Mouse (Mus musculus): Measurements from ENCODE around the gene Rreb1.

Rreb1 gene

DNA sequence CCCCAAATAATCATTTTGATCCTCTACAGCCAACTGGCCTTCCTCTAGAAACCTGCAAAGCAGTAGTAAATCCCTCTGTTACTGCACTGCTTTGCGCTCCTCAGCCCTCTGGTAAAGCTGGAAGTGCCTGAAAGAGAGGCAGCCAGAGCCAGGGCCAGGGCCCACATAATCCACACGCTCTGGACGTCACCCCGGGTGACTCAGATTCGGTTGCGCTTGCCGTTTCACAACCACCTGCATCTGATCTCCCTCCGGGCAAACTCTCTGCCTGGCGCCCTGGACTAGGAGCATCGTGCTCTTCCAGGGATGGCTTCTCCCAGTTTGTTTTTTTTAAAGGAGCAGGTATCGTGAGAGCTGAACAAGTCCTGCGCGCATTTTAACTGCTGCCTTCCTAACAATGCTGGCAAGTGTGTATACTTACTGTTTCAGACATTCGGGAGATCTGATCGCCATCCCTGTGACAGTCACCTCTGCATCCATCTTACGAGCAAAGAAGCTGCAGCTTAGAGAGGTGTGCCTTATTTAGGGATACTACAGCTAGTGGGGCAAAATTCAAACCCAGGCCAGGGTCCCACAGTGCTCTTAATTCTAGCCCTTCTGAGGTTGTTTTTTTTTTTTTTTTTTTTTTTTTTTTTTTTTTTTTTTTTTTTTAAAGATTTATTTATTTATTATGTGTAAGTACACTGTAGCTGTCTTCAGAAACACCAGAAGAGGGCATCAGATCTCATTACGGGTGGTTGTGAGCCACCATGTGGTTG lies 69.6 kb downstream of the Rreb1 start:
- no peak; the same call in 1 of the 2 replicates for ATAC-seq (ENCODE audit: insufficient number of reproducible peaks, low FRiP score, low TSS enrichment)

DNA sequence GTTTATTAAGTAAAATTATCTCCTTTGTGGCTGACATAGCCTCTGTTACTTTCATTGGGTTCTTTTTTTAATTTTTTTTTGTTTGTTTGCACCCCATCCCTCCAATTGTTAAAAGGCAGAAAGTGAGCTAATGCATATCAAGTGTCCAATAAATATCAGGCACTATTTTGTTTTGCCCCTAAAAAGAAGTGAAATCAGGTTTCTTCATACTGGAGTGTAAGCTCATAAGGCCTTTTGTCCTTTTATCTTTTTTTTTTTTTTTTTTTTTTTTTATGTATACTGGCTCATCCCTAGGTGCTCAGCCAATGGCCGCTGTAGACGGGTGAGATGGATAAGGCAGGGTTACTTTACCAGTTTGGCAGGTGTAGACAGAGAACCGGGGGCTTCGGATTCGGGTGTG lies 70.2 kb downstream of the Rreb1 start:
- ATAC-seq (ENCODE audit: insufficient number of reproducible peaks, low FRiP score, low TSS enrichment) = no peak

GRCm38 (mm10) chr13:37851617-37852016 lies 73.4 kb downstream of the Rreb1 start:
- no peak for ATAC-seq (ENCODE audit: insufficient number of reproducible peaks, low FRiP score, low TSS enrichment)

GRCm38 (mm10) chr13:37852850-37853249 lies 74.7 kb downstream of the Rreb1 start:
- no peak for ATAC-seq (ENCODE audit: insufficient number of reproducible peaks, low FRiP score, low TSS enrichment)

DNA sequence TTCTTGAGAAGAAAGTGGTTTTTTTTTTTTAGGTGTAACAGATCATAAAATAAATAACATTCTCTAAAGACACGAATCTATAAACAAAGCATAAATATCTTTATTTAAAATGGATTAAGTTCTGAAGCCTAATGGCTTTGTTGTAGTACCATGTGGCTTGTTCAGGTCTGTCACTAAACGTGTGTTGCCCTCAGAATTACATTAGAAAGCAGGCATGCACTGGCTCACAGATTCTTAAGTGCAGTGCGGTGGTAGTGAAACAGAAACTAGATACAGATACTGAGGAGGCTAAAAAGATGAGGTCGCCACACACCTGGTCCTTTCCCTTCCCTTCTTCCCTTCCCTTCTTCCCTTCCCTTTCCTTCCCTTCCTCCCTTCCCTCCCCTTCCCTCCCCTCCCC lies 75.2 kb downstream of the Rreb1 start:
- no peak for ATAC-seq (ENCODE audit: insufficient number of reproducible peaks, low FRiP score, low TSS enrichment)

DNA sequence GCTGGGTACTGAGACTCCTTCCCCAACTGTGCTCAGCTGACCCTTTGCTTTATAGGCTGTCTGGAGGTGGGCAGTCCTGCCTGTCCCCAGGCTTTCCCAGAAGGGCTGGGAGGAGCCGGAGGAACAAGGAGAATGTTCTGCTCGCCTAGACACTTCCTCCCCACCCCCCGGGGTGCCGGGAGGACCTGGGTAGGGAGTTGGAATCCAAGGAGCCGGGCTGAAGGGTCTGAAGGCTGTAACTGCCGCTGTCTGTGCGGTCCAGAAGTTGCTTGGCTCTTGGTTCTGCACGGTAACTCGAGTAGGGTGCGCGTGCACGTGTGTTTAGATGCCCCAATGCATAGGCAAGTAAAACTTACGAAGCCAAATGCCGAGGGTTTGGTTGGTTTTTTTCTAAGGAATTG lies 75.8 kb downstream of the Rreb1 start:
- ATAC-seq (ENCODE audit: insufficient number of reproducible peaks, low FRiP score, low TSS enrichment) = no peak

DNA sequence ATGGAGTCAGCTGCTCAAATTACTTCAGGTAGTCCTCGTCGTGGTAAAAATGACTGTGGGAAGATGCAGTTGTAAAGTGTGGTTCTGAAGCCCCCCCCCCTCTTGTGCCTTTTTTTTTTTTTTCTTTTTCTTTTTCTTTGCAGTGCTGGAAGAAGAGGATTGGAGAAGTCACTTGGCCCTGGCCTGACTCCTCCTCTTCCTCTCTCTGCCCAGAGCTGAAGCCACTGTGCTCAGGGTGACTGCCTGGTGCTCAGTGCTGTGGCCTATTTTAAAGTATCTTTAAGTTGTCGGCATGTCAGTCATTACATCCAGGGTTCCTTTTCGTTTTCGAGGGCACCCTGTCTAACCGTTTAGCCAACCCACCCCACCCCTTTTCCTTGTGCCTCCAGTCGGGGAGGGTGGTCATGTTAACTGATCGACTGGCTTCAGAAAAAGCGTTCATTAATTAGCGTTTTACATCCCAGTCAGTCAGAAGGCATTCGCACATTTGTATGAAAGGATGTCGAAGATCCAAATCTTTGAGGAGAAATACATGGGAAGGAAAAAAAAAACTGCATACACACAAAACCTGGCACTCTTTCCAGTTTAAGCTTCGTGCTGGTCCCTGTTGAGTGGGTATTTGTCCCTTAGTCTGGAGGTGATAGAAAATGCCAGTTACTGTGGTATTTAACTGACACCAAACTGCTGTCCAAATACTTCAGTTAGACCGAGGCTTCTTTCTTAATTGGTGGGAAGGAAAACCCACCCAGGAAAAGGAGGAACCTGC lies 76.4 kb downstream of the Rreb1 start:
- no peak for ATAC-seq (ENCODE audit: insufficient number of reproducible peaks, low FRiP score, low TSS enrichment)

- no peak for ATAC-seq (ENCODE audit: insufficient number of reproducible peaks, low FRiP score, low TSS enrichment)
Measured at GRCm38 (mm10) chr13:37855221-37855757, 77.1 kb downstream of the Rreb1 start.

- ATAC-seq (ENCODE audit: insufficient number of reproducible peaks, low FRiP score, low TSS enrichment) = no peak
Measured at GRCm38 (mm10) chr13:37855765-37856164, 77.6 kb downstream of the Rreb1 start.

GRCm38 (mm10) chr13:37856537-37856936 lies 78.3 kb downstream of the Rreb1 start:
- ATAC-seq (ENCODE audit: insufficient number of reproducible peaks, low FRiP score, low TSS enrichment) = no peak

- peak; percentile 93 for ATAC-seq (ENCODE audit: insufficient number of reproducible peaks, low FRiP score, low TSS enrichment)
Measured at GRCm38 (mm10) chr13:37857284-37858065, 79.3 kb downstream of the Rreb1 start.

- ATAC-seq (ENCODE audit: insufficient number of reproducible peaks, low FRiP score, low TSS enrichment) = no peak
Measured at GRCm38 (mm10) chr13:37858066-37858501, 79.9 kb downstream of the Rreb1 start.

DNA sequence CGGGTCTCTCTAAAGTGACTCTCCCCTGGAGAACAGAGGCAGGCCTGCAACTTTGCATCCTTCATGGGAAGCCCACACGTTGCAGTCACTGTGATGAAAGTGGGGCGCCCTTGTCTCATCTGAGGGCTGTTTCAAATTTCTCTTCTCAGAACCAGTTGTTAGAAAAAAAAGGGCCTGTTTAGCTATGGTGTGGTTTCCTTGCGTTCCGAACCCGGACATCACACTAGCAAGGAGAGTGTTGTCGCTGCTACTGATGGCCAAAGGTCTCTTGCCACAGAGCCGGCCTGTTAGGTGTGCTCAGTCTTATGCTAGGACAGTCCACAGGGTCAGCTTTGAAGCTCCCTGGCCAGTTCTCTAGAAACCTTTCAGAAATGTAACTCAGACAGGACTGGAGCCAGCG lies 80.3 kb downstream of the Rreb1 start:
- no peak for ATAC-seq (ENCODE audit: insufficient number of reproducible peaks, low FRiP score, low TSS enrichment)

DNA sequence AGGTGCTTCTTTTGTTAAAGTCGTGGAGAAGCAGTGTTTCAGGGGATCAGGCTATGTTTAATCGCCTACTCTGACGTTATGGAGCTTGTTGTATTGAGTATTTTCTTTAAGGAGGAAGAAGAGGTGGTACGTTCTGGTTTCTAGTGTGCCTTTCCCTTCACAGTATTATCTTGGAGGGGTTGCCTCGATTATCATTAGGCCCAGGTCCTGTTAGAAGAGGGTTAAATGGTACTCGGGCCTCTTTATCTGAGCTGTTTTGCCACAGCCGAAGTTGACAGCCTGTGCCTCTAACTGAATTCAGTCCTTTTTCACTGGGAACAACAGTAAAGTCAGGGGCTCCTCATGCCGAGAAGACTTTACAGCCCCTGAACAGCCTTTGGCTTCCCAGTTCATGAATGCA lies 81.6 kb downstream of the Rreb1 start:
- no peak for ATAC-seq (ENCODE audit: insufficient number of reproducible peaks, low FRiP score, low TSS enrichment)

- no peak for ATAC-seq (ENCODE audit: insufficient number of reproducible peaks, low FRiP score, low TSS enrichment)
Measured at GRCm38 (mm10) chr13:37860204-37860603, 82.0 kb downstream of the Rreb1 start.

GRCm38 (mm10) chr13:37860789-37861188 lies 82.6 kb downstream of the Rreb1 start:
- ATAC-seq (ENCODE audit: insufficient number of reproducible peaks, low FRiP score, low TSS enrichment) = no peak

DNA sequence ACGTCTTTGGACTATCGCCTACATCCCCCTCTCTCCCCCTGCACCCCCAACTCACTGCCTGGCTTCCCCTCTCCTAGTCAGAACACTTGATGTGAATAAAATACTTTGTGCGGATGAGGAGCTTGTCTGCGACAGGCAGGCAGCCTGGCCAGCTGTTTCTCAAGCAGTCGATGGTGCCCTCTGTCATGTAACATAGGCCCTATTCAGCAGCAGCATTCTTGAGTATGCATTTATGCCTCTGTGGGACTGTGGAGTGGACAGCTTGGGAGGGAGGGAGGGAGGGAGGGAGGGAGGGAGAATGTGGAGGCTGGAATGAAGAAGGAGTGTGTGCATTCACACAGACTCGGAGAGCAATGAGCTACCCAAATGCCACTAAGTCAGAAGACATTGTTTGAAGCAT lies 84.3 kb downstream of the Rreb1 start:
- no peak for ATAC-seq (ENCODE audit: insufficient number of reproducible peaks, low FRiP score, low TSS enrichment)

DNA sequence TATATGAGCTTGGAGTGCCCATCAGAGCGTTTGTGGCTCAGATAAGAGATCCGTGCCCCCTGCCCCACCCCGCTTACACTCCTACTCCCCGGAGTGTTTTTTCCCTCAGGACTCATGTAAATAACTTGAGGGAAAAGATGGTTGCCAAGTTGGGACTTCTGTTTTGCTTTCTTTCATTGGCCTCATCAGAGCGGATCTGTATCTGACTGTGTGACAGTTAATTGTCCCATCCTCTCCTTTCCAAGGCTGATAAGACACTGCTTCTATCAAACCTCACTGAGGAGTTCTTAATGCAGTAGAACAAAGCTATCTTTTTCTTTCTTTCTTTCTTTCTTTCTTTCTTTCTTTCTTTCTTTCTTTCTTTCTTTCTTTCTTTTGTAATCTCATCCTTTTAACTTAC lies 85.4 kb downstream of the Rreb1 start:
- no peak for ATAC-seq (ENCODE audit: insufficient number of reproducible peaks, low FRiP score, low TSS enrichment)

DNA sequence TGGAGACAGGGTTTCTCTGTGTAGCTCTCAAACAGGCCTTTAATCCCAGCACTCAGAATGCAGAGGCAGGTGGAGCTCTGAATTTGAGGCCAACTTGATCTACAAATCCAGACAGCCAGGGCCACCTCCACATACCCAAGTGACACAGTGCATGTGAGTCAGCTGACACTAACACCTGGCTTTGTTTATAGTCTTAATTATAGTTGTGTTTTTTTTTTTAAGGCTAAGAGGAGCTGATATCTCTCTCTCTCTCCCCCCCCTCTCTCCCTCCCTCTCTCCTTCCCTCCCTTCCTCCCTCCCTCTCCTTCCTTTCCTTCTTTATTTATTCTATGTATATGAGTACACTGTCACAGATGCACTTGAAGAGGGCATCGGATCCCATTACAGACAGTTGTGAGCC lies 86.5 kb downstream of the Rreb1 start:
- no peak for ATAC-seq (ENCODE audit: insufficient number of reproducible peaks, low FRiP score, low TSS enrichment)

DNA sequence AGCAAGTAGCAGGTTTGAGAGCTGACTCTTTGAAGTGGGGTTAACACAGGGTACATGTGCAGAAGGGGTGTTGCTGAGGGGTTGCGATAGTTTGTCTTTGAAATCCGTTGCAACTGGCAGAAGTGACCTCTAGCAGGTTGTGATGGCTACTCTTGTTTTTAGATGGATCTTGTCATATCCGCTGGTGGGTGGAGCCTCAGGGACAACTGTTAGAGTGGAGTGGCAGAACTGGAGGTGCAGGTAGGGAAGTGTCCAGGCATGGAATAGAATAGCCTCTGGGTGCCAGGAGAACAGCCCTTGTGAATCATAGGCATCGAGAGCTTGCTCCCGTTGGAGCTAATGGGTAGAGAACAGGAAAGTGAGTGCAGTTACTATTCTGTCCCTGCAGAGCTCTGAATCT lies 88.1 kb downstream of the Rreb1 start:
- no peak for ATAC-seq (ENCODE audit: insufficient number of reproducible peaks, low FRiP score, low TSS enrichment)

GRCm38 (mm10) chr13:37866846-37867245 lies 88.6 kb downstream of the Rreb1 start:
- no peak for ATAC-seq (ENCODE audit: insufficient number of reproducible peaks, low FRiP score, low TSS enrichment)

Data from cerebellum, adult (tissue).